Mouse (Mus musculus) lung, adult 18-20 months (tissue): Measurements from ENCODE around the gene Sowahb.

Experiments used
- DNase-seq, 2 experiments: peaks; one replicate each; pipeline ENCODE4 v3.0.0; 2022; ENCODE audit warnings: mixed read lengths in 2 of 2

Sowahb gene

DNA sequence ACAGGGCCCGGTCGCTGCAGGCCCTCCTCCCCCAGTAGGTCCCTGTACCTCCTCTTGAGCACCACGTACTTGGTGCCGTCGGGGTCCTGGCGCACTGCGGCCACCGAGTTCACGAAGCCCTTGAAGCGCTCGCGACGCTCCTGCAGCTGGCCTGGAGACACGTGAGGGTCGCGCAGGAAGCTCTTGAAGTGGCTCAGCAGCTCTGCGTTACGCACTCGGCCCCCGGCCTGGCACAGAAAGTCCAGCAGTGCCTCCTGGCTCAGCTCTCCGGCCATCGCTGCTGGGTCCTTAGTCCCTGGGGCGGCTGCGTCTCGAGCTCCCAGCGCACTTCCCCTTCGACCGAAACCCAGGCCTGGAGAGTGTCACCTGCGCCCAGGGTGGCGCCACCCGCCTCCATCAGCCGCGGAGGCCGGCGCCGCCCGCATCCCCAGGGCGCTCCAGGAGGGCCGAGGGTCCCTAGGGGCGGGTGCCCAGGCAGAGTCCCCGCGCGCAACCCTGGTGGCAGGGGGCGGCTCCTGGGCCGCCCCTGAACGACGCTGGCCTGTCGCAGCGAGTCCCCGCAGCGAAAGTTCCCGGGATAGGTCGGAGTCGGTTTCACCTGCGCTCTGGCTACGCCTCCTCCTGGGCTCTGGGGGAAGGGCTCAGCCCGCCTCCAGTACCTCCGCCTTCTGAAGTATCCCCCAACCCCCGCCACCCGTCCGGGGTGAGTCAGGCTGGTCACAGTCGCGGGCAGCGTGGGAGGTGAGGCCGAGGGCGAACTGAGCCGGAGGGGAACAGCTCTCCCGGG lies at the start of gene Sowahb:
TSS of gene Sowahb (minus strand) at position 439 of the 787 bp plus-strand sequence.
- peak; percentile 85 to 91 for DNase-seq

DNA sequence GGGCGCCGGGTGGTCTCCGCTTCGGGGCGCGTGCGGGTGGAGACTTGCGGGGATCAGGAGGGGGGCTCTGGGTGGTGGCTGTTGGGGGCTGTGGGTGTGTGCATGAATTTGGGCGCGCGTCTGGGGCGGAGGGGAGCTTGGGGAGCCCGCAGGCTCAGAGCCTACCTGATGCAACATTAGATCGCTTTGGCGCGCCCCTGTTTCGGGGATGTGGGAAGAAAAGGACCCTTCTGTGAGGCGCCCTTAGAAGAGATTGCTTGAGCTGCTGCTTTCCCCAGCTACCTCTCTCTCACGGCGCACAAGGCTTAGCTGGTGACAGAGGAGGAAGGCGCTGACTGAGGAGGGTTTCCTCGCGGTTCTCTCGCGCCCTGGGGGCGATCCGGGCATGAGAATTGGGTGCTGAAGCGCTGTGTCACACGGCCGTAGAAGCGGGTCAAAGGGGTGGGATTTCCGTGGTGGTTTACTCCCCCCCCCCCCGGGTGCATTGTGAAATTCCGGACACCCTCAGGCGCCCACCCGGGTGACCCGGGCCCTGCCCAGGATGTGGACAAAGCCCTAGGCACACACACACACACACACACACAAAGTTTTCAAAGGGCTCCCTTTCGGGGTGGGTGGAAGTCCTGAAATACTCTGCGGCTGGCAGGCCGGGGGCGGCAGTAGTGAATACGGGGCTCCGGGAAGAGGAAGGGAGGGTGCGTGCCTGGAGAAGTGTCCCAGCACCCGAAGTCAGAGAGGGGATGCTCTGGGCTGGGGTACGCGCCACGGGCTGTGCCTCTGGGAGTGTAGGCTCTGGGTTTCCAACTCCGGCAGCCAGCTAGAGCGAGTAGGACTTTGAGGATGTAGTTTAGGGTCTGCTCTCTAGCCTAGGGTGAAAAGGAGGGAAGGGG lies 49.1 kb upstream of the Sowahb start:
- DNase-seq, result peak; percentile 51 to 56

DNA sequence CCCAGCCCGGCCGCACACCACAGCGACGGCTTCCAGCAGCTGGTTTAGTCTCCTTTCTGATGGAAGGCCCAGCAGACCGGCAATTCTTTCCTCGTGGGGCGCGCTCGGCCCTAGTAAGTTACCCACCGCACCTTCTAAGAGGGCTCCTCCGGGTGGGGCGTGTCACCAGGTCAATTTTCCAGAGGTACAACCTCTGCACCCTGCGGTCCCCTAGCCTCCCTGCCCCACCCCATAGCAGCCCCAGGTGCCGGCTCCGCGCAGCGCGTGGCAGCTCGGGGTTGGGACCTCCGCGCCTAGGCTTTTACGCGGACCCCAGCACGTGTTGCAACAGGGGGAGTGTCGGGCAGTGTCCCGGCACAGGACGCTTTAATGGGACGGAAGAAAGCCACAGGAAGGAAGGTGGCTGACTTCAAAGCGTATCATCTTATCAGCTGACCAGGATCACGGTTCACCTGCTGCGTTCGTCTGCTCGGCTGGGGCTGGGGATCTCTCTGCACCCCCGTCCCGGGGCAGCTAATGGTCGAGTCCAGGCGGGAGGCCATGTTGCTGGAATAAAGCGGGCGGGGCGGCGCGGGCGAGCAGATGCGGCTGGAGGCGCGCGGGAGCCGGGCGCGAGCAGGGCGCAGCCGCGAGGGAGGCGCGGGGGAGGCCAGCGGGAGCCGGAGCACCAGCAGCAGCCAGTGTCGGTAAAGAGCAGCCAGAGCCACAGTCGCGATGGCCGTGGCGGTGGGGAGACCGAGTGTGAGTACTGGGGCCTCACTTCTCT lies 48.2 kb upstream of the Sowahb start, which contains the start of gene Sept11:
TSS of gene Sept11 (plus strand) at position 581 of the 766 bp plus-strand sequence.
- DNase-seq, result peak; percentile 91 to 93

DNA sequence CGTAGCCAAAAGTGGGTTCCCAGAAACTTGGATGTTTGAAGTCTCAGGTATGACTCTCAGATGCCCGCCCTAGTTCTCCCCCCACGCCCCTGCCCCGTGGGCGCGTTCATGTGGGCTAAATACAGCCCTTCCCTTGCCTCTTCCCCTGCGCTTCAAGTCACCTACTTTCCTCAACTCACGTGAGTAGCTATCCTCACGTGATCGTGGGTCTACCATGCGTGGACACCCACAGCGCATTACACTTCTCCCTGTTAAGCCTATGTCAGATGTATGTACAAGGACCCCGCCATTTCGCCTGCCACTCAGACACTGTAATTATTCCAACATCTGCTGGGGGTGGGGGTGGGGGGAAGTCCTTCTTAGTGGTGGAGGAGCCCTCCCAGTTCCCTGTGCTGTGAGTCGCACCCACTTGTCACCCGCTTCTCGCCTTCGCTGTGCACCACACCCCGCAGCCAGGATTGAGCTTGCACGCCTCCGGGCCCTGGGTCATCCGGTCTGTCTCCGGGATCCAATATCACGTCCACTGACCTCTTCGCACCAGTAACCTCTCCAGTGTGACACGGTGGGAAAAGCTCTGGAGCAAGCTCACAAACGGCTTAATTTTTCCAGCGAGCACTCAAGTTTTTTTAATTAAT lies 47.4 kb upstream of the Sowahb start:
- DNase-seq, result peak; percentile 48 to 60

DNA sequence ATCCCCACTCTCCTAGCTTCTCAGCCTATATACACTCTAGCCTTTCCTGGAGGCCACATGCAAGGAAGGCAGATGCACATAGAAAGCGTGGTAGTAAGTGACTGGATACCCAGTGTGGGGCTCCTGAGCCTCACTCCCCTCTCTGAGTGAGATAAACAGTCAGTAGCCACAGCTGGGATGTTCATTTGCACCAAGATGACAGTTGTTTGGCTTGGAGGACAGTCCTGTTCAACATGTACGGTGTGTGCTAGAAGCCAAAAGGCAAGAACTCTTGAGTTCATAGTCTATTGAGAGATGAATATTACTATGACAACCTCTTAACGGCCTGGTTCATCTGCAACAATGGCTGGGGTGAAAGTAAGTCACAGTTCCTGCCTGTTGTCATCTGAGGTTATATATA lies 46.4 kb upstream of the Sowahb start:
- DNase-seq, result peak in 1 of 2 experiments; percentile 46

DNA sequence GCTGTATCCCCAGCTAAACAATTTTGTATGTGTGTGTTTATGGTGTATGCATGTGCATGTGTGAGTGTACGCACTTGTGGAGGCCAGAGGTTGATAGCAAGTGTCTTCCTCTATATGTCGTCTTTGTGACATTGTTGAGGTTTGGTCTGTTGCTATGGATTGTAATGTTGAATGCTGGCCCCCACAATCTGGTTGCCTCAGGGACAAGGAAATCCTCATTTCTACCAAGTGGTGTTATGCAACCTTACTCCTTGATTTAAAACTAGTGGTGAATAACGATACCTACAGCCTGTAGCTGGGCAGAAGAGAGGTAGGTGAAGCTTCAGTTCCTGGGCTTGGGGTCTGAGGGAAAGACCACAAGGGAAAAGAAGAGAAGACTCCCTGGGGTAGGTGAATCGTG lies 41.1 kb upstream of the Sowahb start:
- DNase-seq, result no peak

DNA sequence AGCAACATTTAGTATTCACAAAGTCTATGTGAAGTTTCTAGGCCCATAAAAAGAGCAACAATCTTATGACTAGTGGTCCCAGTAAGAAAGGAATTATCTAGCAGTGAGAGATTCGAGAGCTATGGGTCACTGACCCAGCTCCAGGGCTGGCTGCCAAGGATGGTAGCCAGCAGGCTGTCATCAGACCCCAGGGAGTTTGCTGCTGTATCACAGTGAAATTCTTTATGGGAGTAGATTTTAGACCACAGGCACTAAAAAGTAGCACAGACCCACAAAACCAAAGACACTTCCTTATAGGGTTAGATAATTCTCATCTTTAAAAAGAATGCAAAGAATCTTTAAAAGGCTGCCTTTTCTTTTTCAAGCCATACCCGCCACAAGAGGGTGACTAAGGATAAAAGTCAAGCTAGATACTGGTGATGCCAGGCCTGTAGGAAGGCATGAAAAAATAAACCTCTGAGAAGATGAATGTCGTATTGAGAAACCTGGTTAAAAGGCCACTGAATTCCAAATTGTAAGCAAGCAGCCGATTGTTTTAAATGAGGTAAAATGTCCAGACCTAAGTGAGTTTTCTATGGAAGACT lies 40.3 kb upstream of the Sowahb start:
- DNase-seq, result no peak

DNA sequence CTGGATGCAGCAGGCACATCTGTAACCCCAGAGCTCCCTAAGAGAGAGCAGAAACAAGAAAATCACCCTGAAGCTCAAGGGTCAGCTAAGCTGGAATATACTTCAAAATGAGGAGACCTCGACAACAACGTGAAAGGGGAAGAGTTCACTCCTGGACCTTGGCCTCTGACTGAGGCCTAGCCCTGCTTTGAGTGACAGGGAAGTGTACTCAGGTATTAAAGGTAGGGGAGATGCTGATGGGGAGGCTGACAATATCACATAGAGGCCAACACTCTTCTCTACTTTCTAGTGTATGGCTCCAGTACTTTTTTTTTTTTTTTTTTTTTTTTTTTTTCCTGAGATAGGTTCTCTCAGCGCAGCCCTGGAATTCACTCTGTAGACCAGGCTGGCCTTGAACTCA lies 34.8 kb upstream of the Sowahb start:
- DNase-seq, result no peak

DNA sequence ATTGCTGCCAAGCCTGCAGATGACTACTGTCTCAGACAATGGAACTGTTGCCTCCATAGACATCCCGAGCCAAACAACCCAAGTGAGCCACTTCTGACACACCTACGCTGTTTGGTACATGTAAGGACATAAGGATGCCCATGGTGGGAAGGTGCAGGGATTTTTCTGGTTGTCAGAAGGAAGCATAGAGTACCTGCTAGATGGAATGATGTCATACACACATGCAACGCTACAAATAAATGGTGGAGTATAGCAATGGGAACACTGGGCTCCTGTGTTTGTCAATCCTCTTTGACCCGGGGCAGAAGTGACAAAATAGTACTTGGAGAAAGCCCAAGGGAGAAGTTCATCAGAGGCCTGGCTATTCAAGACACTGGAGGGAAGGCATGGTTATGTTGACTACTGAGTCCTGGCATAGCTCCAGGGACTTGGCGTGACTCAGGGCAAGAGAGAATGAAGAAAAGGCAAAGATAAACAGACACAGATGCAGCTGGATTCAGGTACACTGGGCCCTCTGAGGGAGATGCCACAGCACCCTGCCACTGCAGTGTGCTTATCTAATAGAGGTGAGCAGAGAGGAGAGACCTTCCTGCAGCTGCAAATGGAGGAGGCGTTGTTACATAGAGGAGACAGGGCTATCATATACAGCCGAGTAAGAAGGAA lies 33.0 kb upstream of the Sowahb start:
- no peak for DNase-seq

DNA sequence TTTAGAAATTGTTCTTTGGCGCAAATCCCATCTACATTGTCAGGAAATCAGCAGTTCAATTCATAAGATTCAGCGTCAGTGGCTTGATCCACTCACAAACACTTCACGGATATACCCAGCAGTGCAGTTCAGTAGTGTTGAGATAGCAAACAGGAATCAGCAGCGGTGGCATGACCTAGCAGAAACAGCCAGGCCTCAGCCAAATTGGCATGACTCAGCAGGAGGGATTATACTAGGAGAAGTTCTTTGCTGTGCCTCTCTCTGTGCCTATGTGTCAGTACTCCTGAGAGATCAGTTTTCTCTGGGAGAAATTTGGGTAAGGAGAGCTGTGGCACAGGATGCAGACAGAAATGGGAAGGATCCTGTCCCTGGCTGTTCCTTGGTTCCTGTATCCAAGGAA lies 16.0 kb upstream of the Sowahb start:
- no peak for DNase-seq

DNA sequence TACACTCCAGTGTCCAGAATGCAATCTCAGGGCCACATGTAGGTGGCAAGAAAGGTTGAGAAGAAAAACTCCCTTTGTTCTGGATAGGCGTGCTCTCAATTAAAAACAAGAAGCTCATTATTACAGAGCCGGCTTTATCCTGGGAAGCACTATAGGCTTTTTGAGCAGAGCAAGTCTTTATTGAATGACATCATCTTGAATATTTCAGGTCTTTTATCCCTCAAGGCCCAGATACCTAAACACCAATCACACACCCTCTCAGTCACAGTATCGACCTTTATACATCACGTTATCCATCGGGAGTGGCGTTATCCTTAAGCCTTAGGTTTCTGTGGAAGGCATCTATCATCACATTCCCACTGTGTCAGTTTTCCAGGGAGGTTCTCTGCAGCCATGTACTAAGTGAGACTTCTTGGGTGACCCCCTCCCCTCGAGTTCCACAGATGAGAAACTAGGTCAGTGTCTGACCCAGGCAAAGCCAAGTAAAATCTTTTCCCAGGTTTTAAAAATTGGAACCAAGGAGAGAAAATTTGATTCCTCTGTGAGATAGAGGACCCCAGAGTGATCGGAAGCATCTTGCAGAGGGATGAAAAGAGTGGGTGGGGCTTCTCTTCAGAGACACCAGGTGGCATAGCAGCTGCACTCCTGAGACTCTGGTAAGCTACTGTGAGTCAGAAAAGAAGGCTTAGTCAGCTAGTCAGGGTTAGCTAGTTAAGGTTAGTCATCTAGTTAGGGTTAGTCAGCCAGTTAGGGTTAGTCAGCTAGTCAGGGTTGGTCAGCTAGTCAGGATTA lies 9.0 kb upstream of the Sowahb start:
- no peak for DNase-seq

DNA sequence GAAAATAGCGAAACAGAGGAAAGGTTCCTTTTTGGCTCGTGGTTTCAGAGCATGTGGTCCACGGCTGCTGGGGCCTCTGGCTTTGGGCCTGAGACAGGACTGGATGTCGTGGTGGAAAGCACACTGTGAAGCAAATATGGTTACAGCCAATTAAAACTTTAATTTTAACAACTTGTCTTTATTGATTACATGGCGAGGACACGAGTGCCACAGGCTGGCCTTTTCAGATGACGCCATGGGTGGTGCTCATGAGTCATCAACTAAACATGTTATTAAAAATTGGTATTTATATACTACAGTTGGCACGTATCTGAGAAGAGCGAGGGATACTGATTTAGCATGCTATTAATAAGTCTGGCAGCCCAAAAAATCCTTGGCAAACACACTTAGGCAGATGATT lies 7.1 kb upstream of the Sowahb start:
- no peak for DNase-seq

DNA sequence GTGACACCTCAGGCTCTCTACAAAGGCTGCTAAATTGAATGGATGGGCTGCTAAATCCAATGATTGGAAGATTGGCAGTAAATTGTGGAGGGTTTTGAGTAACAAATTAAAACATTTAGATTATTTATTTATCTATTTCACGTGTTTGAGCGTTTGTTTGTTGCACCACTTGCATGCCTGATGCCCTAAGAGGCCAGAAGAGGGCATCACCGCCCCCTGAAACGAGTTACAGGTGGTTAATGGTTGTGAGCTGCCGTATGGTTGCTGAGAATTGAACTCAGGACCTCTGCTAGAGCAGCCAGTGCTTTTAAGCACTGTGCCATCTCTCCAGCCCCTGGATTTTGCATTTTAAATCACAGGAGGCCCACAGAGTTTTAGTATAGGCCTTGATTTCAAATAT lies 6.2 kb upstream of the Sowahb start:
- DNase-seq, result no peak

DNA sequence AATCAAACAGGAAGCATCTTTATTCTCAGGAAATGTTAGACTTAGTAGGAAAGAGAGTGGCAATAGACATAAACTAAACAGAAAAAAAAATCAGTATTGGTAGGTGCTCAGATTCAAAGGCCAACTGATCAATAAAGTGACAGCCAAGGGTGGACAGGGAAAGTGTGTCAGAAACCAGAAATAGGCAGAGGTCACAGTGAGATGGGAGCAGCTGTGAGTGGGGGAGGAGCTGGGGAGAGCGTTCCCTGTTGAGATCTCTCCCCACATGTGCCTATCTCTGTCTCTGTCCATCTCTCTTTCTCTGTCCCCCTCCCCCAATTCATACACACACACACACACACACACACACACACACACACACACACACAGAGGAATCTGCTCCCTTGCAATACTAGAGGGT lies 5.1 kb upstream of the Sowahb start:
- DNase-seq, result no peak

DNA sequence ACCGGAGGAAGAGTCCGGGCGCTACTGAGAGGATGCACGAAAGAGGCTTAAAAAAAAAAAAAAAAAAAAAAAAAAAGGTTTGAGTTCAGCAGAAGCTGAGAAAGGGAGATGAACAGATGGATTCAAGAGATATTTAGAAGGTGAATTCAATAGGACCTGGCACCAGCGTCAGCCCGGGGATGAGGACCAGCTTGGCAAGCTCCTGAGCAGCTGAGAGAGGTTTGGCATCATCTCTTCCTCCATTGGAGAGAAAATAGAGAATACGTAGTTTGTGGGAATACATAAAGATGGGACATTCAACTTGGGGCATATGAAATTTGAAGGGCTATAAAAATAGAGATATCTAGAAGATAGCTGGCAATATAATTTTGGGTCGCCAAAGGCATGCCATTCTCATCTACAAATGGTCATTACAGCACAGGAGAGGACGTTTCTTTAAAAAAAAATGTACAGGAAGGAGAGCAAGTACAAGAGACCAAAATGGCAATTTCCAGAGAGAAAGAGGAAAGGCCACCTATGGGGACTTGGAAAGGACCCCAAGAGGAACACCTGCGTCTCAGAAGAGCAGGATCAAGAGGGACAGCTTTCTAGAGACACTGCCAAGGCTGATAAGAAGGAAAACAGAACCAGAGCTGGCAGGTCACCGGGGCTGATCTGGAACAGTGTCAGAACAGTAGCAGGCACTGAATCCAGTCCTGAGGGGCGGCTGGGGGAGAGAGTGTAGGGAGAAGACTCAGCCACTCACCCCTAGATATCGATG lies 3.8 kb upstream of the Sowahb start:
- DNase-seq, result no peak

DNA sequence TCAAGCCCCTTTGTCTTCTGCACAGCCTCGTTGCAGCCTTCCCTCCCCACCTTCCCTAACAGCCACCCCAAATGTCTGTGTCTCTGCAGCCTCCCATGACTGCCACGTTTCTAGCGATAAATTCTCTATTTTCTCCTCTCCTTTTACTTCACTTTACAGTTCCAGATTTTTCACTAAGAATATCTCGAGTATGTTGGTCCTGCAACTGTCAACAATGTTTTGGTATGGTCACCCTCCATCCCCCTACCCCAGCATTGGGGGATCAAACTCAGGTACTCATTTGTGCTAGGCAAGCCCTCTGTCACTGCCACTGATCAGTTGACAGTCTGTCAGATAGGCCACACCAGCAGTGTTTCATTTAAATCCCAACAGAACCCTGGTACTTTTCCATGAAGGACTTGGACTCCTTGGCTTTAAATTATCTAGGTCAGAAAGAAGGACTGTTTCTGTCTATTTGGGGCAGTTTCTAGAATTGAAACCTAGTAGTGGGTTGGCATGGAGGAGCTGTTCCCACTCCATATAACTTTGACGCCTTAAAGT lies 1.6 kb upstream of the Sowahb start:
- DNase-seq, result no peak

DNA sequence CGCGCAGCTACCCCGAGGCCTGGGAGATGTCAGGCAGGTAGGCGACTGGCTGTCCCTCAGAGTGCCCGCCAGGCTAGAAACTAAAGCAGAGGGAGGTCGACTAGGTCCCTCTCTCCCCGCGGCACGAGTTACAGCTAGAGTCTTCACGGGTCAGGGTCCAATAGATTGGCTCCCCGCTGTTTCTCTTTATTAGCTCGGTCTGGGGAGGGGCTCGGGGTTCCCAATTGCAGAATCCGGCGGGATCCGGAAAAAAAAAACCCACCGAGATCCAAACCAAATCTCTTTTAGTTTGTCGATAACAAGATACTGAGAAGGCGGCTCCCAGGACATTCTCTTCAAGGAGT lies 521 bp upstream of the Sowahb start:
- DNase-seq, result no peak

DNA sequence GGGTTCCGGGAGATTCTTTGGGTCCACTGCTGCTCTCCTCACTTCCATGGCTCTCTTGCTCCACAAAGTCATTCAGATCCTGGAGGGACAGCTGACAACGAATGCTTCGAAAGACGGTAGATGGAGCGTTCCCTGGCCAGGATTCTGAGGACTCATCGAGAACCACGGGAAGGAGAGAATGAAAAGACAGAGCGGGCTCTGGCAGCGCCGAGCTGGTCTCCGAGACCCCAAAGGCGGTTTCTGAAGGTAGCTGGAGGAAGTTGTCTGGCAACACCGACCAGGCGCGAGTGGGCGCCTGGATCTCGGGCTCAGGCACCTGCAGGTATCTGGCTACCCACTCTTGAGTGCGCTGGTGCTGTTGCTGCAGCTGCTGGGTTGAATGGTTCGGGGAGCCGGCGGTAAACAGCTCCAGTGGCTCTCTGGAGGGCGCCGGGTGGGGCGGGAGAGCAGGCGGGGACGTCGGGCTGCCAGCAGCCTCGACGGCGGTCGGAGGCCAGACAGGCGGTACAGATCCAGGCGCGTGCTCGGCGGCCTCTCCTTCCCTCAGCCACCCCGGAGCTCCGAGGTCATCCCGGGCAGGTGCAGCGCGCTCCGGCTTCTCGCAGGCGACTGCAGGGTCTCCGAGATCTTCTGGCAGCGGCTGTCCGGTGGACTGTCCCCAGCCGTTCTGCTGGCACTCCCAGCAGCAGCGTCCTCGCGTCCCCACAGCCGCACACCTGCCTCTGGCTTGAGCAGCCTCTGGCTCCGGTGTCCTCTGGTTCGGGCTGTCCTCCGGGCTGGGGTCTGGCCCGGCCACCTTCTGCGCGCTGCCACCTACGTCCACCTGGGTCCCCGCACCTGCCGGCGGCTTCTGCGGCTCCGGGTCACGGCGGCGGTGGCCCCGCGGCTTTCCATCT lies 886 bp downstream of the Sowahb start:
- DNase-seq, result peak in 1 of 2 experiments; percentile 37
